20 mouse cellular contexts compared by ENCODE assay signal in genomic region chr19:22883154-22883553, GRCm38 (mm10).
"Had no signal": no experiment of that assay in that cellular context is flagged by ENCODE, and none has a peak within 500 bp of the region (broad histone marks: within the 10 kb centered on the region; RNA-seq: fewer than 3 reads in every experiment).

No protein-coding gene starts in this region.

- H3K9me3 ChIP-seq: limb, embryonic 10.5 days; limb, embryonic 13.5 days; liver, embryonic 12.5 days; liver, embryonic 15.5 days; lung, embryonic 15.5 days; megakaryocyte, embryonic 14.5 days; midbrain, embryonic 10.5 days; midbrain, embryonic 13.5 days; neural tube, embryonic 13.5 days; stomach, embryonic 15.5 days had no signal

- H3K27me3 ChIP-seq: limb, embryonic 13.5 days; liver, embryonic 12.5 days; liver, embryonic 15.5 days; lung, embryonic 15.5 days; stomach, embryonic 15.5 days had no signal

- H3K27ac ChIP-seq: limb, embryonic 10.5 days; limb, embryonic 13.5 days; liver, embryonic 12.5 days; liver, embryonic 15.5 days; lung, embryonic 15.5 days; midbrain, embryonic 10.5 days; midbrain, embryonic 13.5 days; neural tube, embryonic 13.5 days; stomach, embryonic 15.5 days had no signal

- DNase-seq: kidney, adult 9 months; kidney, postnatal 14 days; kidney, postnatal 4 days; lung, adult 18-20 months; lung, postnatal 10 days; lung, postnatal 36 days; right cerebral cortex, postnatal 25 days; spleen, adult 18-20 months; thymus, postnatal 25 days had no signal

- H3K4me3 ChIP-seq: liver, embryonic 12.5 days; liver, embryonic 15.5 days; midbrain, embryonic 13.5 days; myocyte; stomach, embryonic 15.5 days had no signal

- H3K4me1 ChIP-seq: liver, embryonic 12.5 days; midbrain, embryonic 13.5 days; stomach, embryonic 15.5 days had no signal

- H3K36me3 ChIP-seq: limb, embryonic 10.5 days; limb, embryonic 13.5 days; liver, embryonic 12.5 days; liver, embryonic 15.5 days; lung, embryonic 15.5 days; midbrain, embryonic 10.5 days; midbrain, embryonic 13.5 days; neural tube, embryonic 13.5 days; stomach, embryonic 15.5 days had no signal

- ATAC-seq: liver, embryonic 12.5 days had no signal

- H3K9ac ChIP-seq: limb, embryonic 13.5 days; liver, embryonic 12.5 days; liver, embryonic 15.5 days; lung, embryonic 15.5 days; midbrain, embryonic 13.5 days; stomach, embryonic 15.5 days had no signal

- H3K4me2 ChIP-seq: liver, embryonic 15.5 days had no signal
